Mouse (Mus musculus) frontal cortex, postnatal 10 days (tissue): ENCODE results near the gene Tulp4.

Experiments
- DNase-seq, 2 experiments: peaks; one replicate each; pipeline ENCODE4 v3.0.0; 2022; ENCODE audit warnings: low spot score in 2 of 2, mixed read lengths in 1 of 2

Gene Tulp4

GRCm38 (mm10) chr17:6106361-6107014 is at the start of gene Tulp4:
Tulp4 (plus strand) TSS chr17:6106437.
- peak; percentile 85 to 86 for DNase-seq

- DNase-seq = no peak
These were observed 43.4 kb upstream of the Tulp4 start for GRCm38 (mm10) chr17:6062793-6063192.

- no peak for DNase-seq
These were observed 42.7 kb upstream of the Tulp4 start for GRCm38 (mm10) chr17:6063532-6063931.

- no peak for DNase-seq
These were observed 40.2 kb upstream of the Tulp4 start for GRCm38 (mm10) chr17:6066021-6066420.

- DNase-seq = no peak
These were observed 38.6 kb upstream of the Tulp4 start for GRCm38 (mm10) chr17:6067613-6068012.

- DNase-seq = no peak
These were observed 36.4 kb upstream of the Tulp4 start for GRCm38 (mm10) chr17:6069866-6070265.

GRCm38 (mm10) chr17:6073405-6073804 is 32.8 kb upstream of the Tulp4 start:
- no peak for DNase-seq

- peak; percentile 94 to 98 for DNase-seq
These were observed 26.7 kb upstream of the Tulp4 start, which contains the start of the genes Serac1 and Gtf2h5 for GRCm38 (mm10) chr17:6079287-6080122. Serac1 (minus strand) TSS chr17:6079741. Gtf2h5 (plus strand) TSS chr17:6079786.

- DNase-seq = no peak
These were observed 22.8 kb upstream of the Tulp4 start for GRCm38 (mm10) chr17:6083323-6083890.

GRCm38 (mm10) chr17:6091604-6092003 is 14.6 kb upstream of the Tulp4 start:
- no peak for DNase-seq

GRCm38 (mm10) chr17:6095579-6095978 is 10.7 kb upstream of the Tulp4 start:
- no peak for DNase-seq

GRCm38 (mm10) chr17:6097884-6098283 is 8.4 kb upstream of the Tulp4 start:
- peak in 1 of 2 experiments; percentile 51 for DNase-seq

- no peak for DNase-seq
These were observed 4.0 kb upstream of the Tulp4 start for GRCm38 (mm10) chr17:6102287-6102686.

GRCm38 (mm10) chr17:6103566-6103965 is 2.7 kb upstream of the Tulp4 start:
- no peak for DNase-seq

GRCm38 (mm10) chr17:6107015-6107601 is 871 bp downstream of the Tulp4 start:
- DNase-seq = peak; percentile 46 to 53

GRCm38 (mm10) chr17:6108175-6108574 is 1.9 kb downstream of the Tulp4 start:
- DNase-seq = no peak

- no peak for DNase-seq
These were observed 4.7 kb downstream of the Tulp4 start for GRCm38 (mm10) chr17:6110956-6111355.

GRCm38 (mm10) chr17:6113653-6114052 is 7.4 kb downstream of the Tulp4 start:
- DNase-seq = no peak

- no peak for DNase-seq
These were observed 8.8 kb downstream of the Tulp4 start for GRCm38 (mm10) chr17:6115085-6115484.

GRCm38 (mm10) chr17:6117148-6117725 is 11.0 kb downstream of the Tulp4 start:
- DNase-seq = no peak

- no peak for DNase-seq
These were observed 11.7 kb downstream of the Tulp4 start for GRCm38 (mm10) chr17:6117917-6118316.

- no peak for DNase-seq
These were observed 12.6 kb downstream of the Tulp4 start for GRCm38 (mm10) chr17:6118861-6119260.
